Mouse (Mus musculus) olfactory bulb, adult 2 months (tissue): Measurements from ENCODE around the gene Elk3. TPM values are rescaled to one million over a fixed set of nuclear protein-coding genes. Genes with fewer than 3 reads are reported as not detected.

Source experiments
- H3K27ac ChIP-seq: fragments of 200-500 bp; 2 replicates; pipeline ENCODE4 v1.5.1; 2012; ENCODE audit warnings: low read depth, low read length; ENCODE audit not compliant: insufficient read depth
- H3K4me1 ChIP-seq: fragments of 200-500 bp; 2 replicates; pipeline ENCODE4 v1.6.1; 2012; ENCODE audit warnings: low read length; ENCODE audit not compliant: control insufficient read depth, insufficient read depth
- H3K4me3 ChIP-seq: fragments of 200-500 bp; 2 replicates; pipeline ENCODE4 v1.5.1; 2012; ENCODE audit warnings: mild to moderate bottlenecking, low read depth, low read length, moderate library complexity; ENCODE audit not compliant: insufficient read depth
- CTCF ChIP-seq: fragments of 200-500 bp; IDR thresholded peaks from 2 replicates; pipeline ENCODE4 v1.5.1; 2012; ENCODE audit warnings: low read depth, mild to moderate bottlenecking, low read length, moderate library complexity; ENCODE audit not compliant: insufficient read depth
- POLR2A ChIP-seq: fragments of 200-500 bp; IDR thresholded peaks from 2 replicates; pipeline ENCODE4 v1.6.1; 2012; ENCODE audit warnings: mild to moderate bottlenecking, low read depth, low read length, moderate library complexity; ENCODE audit not compliant: insufficient read depth
- WGBS: fragments of 180-500 bp; shearing (Covaris S2); methylation state at CpG from one replicate; pipeline ENCODE4 v1.1.7; 2018; 5-methylcytosine and 5-hydroxymethylcytosine counted together
- polyA plus RNA-seq: library from polyadenylated mRNA; stranded (reverse); fragments of >200 nt; gene quantifications from 2 replicates; pipeline ENCODE4 v1.2.4, GENCODE M21; 2012; ENCODE audit warnings: low replicate concordance; ENCODE audit not compliant: missing spikeins, insufficient read depth, insufficient read length

Gene Elk3
- polyA plus RNA-seq, 1 experiment: not detected

DNA sequence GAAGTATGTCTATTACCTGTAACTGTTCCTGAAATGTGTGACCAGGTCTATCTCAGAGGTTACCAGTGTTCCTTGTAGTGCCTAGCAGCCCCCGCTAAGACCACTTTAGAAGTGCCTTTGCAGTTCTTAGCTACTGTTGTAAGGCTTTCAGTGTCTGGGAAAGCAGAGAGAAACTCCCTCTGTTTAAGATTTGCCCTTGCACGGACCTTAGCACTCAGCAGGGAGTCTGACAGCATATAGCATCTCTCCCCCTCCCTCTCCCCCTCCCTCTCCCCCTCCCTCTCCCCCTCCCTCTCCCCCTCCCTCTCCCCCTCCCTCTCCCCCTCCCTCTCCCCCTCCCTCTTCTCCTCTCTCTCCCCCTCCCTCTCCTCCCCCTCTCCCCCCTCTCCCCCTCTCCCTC is 24.1 kb upstream of the Elk3 start:
- no peaks in the 10 kb centered on the region for H3K4me1 ChIP-seq
- 42% methylated on average over 2 of the region's 2 CpGs for WGBS
- no peak for TF ChIP-seq CTCF
- no peak for TF ChIP-seq POLR2A
- no peak overlapping the region for H3K27ac ChIP-seq
- H3K4me3 ChIP-seq: no peak overlapping the region

DNA sequence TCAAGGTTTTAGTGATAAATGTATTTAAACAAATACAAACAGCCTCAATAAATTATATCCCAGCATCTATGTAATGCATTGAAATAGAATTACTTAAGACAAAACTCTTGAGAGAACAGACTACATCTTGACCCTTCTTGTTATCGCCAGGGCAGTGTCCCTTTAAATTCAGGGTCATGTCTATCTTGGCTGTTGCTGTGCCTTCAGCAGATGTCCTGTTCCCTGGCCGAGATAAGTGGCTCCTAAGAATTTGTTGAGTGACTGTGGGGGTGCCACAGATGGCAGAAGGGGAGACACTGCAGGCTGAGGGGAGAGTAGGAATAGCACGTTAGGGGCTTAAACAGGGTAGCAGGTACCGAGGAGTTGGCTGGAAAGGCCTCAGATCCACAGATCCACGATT is 22.3 kb upstream of the Elk3 start:
- H3K4me1 ChIP-seq: no peaks in the 10 kb centered on the region
- no peak for TF ChIP-seq CTCF
- TF ChIP-seq POLR2A: no peak
- H3K27ac ChIP-seq: no peak overlapping the region
- WGBS: 90% methylated on average over 5 of the region's 5 CpGs
- no peak overlapping the region for H3K4me3 ChIP-seq

DNA sequence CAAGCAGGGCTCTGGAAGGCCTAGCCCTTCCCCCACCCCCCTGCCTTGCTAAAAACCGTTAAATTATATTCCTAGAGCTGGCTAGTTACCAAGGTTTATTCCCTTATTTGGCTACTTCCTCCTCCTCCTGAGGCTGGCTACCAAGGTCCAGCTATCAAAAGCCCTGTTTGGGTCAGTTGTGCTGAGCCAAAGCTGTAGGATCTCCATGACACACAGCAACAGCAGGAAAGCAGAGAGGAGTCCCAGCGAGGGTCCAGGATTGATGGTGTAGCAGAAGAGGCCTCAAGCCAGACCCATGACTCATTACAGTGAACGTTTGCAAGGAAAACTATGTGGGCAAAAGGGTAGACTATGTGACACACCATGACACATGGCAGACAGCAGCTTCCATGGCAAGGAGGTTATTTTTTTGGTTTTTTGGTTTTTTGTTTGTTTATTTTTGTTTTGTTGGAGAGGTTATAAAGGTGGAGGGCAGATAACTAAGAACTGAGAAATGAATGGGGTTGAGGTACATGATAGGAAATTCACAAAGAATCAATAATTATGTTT is 21.4 kb upstream of the Elk3 start:
- Histone ChIP-seq H3K4me1 (no peaks in the 10 kb centered on the region), H3K4me3 (no peak overlapping the region), H3K27ac (no peak overlapping the region)
- WGBS: 50% methylated on average over 3 of the region's 3 CpGs
- no peak for TF ChIP-seq CTCF
- TF ChIP-seq POLR2A: no peak

DNA sequence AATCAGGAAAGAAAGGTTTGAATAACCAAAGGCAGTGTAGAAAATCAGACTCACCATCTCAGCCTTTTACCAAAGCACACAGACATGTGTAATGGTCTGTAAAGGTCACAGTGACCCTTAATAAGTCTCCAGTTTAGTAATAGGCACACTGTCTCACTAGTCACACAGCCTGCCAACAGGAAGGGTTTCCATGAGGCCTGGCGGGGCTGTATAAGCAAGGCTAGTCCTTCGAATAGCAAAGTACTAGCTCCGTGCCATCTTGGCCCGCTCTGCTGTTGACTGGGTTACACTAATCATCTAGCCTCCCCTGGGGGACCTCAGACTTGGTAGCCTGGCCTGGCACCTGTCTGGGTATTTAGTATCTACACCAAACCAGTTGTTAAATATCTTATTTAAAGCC is 20.6 kb upstream of the Elk3 start:
- H3K4me1 ChIP-seq: no peaks in the 10 kb centered on the region
- WGBS: 72% methylated on average over 4 of the region's 4 CpGs
- TF ChIP-seq POLR2A: no peak
- TF ChIP-seq CTCF: no peak
- H3K4me3 ChIP-seq: no peak overlapping the region
- no peak overlapping the region for H3K27ac ChIP-seq

DNA sequence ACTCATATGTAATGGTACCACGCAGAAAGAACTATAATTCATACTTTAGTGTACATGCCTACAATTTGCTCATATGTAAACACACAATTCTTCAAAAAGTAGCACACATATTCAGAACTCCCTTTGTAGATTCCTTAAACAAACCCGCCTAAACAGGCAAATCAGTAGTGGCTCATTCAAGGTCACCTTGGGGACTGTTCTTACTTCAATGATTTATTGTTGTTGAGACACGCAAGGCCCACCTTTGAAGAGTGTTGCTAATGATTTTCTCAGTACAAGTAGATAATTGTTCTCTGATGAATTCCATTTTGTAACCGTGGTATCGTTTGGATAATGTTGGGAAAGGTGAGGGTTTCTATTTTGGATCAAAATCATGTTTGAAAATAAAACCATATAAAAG is 17.4 kb upstream of the Elk3 start:
- no peak overlapping the region for H3K4me3 ChIP-seq
- H3K27ac ChIP-seq: no peak overlapping the region
- H3K4me1 ChIP-seq: no peaks in the 10 kb centered on the region
- TF ChIP-seq CTCF (no peak), POLR2A (no peak)
- WGBS: 77% methylated on average over 5 of the region's 5 CpGs

DNA sequence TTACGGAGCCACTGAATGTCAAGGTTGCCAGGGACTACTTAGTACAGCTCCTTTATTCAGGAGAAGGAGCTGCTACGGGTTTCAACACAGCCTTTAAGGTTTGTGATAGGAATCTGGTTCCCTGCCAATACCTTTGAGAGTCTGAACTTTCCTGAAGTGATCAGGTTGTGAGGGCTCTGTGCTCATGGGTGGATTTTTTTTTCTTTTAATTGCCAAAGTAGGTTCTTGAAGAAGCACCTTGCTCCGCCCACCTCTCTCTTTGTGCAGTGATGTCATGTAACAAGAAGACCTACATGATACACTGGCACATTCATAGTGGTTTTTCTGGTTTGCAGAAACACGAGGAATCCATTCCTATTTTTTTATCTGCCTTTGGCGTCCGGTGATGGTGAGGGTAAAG is 16.3 kb upstream of the Elk3 start:
- WGBS: 86% methylated on average over 6 of the region's 6 CpGs
- Histone ChIP-seq H3K4me1 (no peaks in the 10 kb centered on the region), H3K4me3 (no peak overlapping the region), H3K27ac (no peak overlapping the region)
- TF ChIP-seq POLR2A (no peak), CTCF (no peak)

DNA sequence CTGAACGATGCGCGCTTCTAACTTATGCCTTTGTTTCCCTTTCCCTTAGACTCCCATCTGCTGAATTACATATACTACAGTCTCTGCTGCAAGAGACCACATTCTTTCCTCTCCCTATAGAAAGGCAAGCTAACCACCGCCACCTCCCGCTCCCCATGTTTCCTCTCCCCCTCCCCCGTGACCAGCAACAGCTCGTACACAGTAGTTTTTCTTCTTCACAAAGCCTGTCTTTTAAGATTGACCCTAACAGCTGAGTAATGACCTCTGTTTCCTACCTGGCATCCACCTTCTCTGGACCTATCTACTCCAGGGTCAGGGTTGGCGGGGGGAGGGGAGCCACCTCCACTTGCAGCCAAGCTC is 15.8 kb upstream of the Elk3 start:
- TF ChIP-seq POLR2A (no peak), CTCF (no peak)
- no peaks in the 10 kb centered on the region for H3K4me1 ChIP-seq
- WGBS: 90% methylated on average over 8 of the region's 8 CpGs
- no peak overlapping the region for H3K27ac ChIP-seq
- H3K4me3 ChIP-seq: no peak overlapping the region

DNA sequence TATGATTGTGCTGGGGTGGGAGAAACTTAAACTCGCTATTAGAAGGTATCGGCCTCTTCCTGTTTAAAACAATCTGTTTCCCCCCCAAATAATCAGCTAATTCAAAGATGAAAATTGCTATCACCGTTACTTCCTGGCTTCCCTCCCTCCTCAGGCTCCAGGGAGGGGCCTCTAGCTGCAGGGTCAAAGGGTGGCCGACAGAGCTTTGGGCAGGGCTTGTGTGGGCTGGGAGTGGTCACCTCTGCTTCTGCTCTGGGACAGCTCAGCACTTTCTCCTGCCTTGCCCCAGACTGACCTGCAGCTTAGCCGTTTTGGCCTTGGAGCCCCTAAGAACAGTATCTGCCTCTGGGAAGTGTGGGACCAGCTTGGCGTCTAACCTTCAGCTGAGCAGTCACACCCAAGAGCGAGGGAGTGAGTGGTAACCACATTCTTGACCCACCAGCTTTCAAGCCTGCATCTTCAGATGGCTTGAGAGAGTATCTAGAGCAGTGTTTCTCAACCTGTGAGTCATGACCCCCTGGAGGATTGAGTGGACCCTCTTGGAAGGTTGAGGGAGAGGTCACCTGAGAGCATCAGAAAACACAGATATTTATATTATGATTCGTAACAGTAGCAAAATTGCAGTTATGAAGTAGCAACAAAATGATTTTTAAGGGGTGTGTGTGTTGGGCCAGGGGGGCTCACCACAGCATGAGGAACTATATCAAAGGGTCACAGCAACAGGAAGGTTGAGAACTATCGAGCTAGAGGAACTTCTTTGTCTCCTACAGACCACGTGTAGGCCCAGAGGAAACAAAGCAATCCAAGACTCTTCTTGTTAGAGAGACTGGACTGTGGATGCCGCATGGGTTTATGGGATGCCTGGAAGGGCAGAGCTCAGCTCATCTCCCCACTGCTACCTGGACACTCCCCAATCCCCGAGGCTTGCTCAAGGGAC is 15.1 kb upstream of the Elk3 start:
- WGBS: 84% methylated on average over 12 of the region's 12 CpGs

DNA sequence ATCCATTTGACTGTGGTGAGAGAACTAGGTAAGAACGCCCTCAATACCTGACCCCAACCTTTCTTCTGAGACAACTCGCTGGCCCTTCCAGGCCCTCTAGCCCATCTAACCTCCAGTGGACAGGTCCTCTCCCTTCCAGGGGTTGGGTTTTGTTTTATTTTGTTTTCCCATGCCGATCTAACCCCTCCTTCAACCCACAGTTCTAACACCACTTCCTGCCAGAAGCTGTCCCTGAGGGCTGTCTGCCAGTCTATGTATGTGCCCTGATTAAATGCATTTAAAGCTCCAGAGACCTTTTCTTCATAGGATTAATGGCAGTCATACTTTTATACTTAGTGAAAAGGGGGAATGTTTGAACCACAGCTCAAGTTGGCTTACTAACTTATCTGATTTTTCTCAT is 14.4 kb upstream of the Elk3 start:
- WGBS: 81% methylated on average over 3 of the region's 3 CpGs
- Histone ChIP-seq H3K4me3 (no peak overlapping the region), H3K4me1 (no peaks in the 10 kb centered on the region), H3K27ac (no peak overlapping the region)
- TF ChIP-seq CTCF: no peak
- no peak for TF ChIP-seq POLR2A

More for the DNA sequence above, 15.1 kb upstream of the Elk3 start:
- TF ChIP-seq CTCF: no peak
- no peak for TF ChIP-seq POLR2A
- H3K4me3 ChIP-seq: no peak overlapping the region
- H3K27ac ChIP-seq: no peak overlapping the region
- no peaks in the 10 kb centered on the region for H3K4me1 ChIP-seq

DNA sequence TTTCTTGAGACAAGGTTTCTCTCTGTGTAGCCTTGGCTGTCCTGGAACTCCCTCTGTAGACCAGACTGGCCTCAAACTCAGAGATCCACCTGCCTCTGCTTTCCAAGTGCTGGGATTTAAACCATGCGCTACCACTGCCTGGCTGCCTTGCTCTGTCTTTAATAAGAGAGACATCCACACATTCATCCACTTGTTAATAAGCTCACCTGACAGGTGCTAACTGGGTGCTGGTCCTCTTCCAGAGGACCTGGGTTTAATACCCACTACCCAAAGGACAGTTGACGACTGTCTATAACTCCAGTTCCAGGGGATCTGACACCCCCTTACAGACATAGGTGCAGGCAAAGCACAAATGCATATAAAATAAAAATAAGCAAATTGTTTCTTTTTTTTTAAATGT is 13.5 kb upstream of the Elk3 start:
- TF ChIP-seq POLR2A (no peak), CTCF (no peak)
- Histone ChIP-seq H3K4me1 (no peaks in the 10 kb centered on the region), H3K27ac (no peak overlapping the region), H3K4me3 (no peak overlapping the region)
- 98% methylated on average over 2 of the region's 2 CpGs for WGBS
